Mouse (Mus musculus) 416B (cell line): Measurements from ENCODE around the gene Rbpj.

ENCODE experiments used
- DNase-seq: peaks from one replicate; pipeline ENCODE4 v3.0.0; 2011; ENCODE audit warnings: low read depth

Gene Rbpj

GRCm38 (mm10) chr5:53469098-53469776 is 3.3 kb downstream of the Rbpj start:
- no peak for DNase-seq

DNA sequence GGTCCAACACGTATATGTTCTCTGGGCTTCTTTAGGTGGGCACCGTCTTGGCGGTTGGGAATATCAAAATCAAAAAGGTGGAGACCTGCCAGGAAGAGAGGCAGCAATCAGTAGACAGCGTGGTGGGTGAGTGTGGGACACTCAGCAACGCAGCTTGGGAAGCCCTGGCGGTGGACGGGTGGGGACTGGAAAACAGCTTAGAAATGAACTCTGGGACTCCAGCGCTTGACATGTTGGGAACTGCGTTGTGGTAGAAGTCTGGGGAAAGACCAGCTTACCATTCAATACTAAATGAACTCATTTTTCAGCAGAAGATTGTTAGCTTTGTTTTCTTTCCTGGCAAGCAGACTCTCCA is 3.8 kb downstream of the Rbpj start:
- no peak for DNase-seq

GRCm38 (mm10) chr5:53470141-53471079 is 4.5 kb downstream of the Rbpj start:
- no peak for DNase-seq

DNA sequence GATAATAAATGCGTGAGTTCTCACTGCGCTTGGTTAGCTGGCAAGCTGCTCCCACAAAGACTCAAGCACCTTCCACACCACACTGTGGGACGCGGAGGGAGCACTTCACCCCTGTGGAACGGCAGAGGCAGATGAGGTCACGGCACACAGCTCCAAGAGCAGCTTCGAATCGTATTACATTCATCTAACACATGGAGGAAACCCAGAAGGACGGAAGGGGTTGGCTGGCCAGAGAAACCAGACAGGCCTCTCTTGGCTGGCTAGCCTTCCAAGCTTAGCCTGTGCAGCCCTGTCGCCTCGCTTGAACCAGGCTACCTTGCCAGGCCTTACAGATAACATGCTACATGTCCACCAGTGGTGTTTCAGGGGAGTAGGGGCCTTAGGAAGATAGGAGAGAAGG is 6.5 kb downstream of the Rbpj start:
- DNase-seq: no peak

GRCm38 (mm10) chr5:53479161-53479560 is 13.2 kb downstream of the Rbpj start:
- no peak for DNase-seq

DNA sequence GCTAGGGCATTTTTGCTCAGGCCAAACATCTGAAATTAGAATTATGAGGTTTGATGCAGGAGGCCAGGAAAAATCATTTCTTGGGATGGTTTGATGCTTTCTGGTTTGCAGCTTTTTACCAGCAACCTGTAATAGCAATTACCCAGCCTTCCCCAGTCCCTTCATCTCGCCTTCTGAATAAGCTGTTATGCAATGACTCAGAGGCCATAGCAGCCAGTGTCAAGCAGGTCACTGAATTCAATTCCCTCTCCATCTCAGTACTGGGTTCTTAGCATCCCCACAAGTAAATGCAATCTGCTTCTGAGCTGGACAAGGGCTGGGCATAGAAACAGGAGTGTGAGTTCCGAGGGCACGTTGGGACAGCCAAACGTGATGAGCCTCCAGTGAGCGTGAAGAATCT is 13.9 kb downstream of the Rbpj start:
- no peak for DNase-seq

DNA sequence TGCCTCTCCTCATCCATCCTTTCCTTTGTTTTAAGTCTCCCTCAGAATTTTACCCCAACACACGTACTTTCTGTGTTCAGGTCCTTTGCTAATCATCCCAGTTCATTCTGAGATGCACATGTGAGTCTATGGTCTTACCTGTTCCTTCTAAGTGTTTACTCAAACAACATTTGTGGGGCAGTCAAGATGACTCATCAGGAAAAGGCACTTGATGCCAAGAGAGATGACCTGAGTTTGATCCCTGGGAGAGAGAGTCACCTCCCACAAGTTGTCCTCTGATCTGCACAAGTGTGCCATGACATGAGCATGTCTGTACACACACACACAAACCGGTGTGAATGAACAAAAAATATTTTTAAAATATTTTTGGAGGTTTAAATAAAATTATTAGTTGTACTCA is 15.1 kb downstream of the Rbpj start:
- peak; percentile 39 for DNase-seq

DNA sequence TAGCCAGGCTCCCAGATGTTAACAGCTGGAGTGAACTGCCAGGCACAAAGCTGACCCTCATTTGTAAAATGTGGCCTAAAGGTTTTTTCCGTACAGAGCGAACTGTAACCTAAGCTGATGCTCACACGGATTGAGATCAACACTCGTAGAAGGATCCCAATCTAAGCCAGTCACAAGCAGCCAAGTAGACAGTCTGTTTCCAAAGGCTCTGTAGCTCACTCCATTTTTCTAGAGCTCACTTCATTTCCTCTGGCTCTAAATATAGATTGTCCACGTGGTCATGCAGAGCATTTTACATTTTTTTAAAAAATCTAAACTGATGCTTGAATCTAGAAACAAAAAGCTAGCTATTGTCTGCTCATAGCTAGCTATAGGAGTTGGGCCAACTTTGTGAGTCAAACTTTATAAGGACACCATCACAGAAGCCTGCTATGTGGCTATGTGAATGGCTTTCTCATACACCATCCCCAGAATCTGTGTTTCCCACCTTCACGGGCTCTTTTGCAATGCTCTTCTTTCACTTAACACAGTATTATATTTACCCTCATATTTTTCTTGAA is 19.2 kb downstream of the Rbpj start:
- DNase-seq: no peak

GRCm38 (mm10) chr5:53485934-53486475 is 20.1 kb downstream of the Rbpj start:
- DNase-seq: no peak

DNA sequence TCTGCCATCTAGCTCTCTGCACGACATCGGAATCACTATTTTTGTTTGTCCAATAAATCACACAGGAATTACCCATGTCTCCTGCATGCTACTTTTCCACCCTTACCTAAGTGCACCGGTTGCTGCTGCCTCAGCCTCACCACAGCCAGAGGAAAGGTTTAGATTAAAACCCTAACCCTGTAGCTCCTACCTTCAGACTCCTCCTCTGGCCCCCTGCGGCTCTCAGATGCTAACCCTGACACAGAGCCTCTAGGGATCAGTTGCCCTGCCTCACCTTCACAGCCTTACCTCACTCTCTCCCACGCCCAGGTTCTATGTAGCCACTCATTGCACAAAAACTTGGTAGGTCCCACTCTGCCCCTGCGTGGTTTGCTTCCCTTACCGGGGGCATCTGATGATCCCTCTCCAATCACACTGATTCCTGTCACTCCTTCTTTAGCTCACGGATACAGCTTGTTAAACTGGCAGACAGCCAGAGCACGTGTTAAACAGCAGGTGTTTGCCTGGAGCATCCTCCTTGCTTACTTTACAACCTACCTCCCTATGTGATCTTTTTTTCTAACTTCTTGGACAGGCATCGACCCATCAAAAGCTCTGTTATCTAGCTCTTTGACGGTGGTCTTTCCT is 21.1 kb downstream of the Rbpj start:
- no peak for DNase-seq

GRCm38 (mm10) chr5:53490697-53491099 is 24.7 kb downstream of the Rbpj start:
- DNase-seq: peak; percentile 91

- no peak for DNase-seq
Observed at GRCm38 (mm10) chr5:53493756-53494155, 27.8 kb downstream of the Rbpj start.

GRCm38 (mm10) chr5:53494536-53495159 is 28.7 kb downstream of the Rbpj start:
- DNase-seq: no peak

GRCm38 (mm10) chr5:53496846-53497549 is 31.0 kb downstream of the Rbpj start:
- no peak for DNase-seq

- DNase-seq: no peak
Observed at GRCm38 (mm10) chr5:53499571-53499970, 33.6 kb downstream of the Rbpj start.

DNA sequence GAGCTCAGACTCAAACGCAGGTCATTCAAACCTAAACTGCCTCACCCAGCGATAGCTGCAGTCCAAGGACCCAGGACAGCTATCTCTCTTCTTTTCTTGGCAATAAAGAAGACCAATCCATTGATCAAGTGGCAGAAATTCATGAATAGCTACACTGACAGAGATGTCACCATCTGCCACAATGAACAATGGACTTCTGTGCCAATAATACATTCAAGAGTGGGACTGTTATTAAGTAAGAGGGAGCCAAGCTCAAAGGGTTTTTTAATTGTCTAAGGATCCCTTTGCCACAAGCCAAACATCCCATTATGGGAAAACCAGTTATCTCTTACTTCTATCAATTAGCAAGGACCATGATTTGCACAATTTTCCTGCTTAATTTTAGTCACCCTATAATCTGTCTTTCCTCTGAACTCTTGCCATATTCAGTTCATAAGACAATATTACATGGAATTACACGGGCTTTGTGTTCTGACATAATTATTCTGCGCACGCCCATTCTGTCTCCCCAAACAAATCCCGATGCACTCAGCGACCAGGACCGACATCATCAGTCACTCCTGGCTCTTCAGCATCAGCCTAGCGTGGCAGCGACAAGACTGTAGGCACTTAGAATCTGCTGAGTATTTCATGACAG is 34.7 kb downstream of the Rbpj start:
- no peak for DNase-seq

DNA sequence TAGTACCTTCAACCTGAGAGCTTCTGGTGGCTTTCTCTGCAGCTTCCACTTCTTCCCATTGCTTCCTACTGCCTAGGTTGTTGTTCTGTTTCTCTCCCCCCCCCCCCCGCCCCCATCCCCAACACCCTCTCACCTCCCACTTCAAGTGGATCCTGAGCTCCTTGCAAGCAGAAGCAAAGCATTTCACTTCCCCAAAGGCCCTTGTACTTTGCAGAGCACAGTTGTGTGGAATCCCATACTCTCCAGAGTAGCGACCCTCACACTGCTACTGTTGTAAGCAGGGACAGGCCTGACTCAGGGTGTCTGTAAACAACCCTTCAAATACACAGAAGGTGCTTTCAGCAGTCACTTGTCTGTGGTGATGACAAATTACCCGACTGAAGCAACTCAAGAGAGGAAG is 37.3 kb downstream of the Rbpj start:
- DNase-seq: no peak

- DNase-seq: no peak
Observed at GRCm38 (mm10) chr5:53505751-53506150, 39.8 kb downstream of the Rbpj start.

GRCm38 (mm10) chr5:53507371-53507770 is 41.4 kb downstream of the Rbpj start:
- DNase-seq: no peak

- peak; percentile 31 for DNase-seq
Observed at GRCm38 (mm10) chr5:53509465-53509864, 43.5 kb downstream of the Rbpj start.

DNA sequence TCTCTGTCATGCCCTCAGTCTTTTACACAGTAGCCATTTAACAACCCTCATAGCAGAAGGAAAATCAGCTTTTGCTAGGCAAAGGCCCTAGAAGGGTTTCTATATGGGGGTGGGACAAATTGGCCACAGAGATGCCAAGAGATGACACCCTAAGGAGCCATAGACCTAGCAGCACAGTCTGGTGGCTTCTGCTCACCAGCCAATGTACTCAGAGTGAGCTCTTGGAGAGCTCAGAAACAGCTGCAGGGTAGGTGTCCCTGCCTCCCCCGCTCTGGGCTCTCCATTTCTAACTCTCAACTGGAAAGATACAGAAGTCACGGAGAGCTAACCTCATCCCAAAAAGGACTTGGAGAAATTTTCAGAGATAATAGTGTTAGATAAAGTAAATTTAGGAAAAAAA is 44.0 kb downstream of the Rbpj start:
- no peak for DNase-seq
